9 mouse cellular contexts compared by ENCODE assay signal in genomic region chr11:116653709-116654221, GRCm38 (mm10). TPM values are rescaled to one million over a fixed set of nuclear protein-coding genes. Genes with fewer than 3 reads are reported as not detected.
DNase-seq lines count a peak whose midpoint lies in the region; ATAC-seq and TF ChIP-seq lines count a peak whose summit lies in the region.
"Had no signal": no experiment of that assay in that cellular context is flagged by ENCODE, and none has a peak within 500 bp of the region (broad histone marks: within the 10 kb centered on the region; RNA-seq: fewer than 3 reads in every experiment).

No protein-coding gene starts in this region.

- TF ChIP-seq POLR2A in spleen, adult 2 months (IDR thresholded peaks at IDR 0.05; ENCODE audit: low read depth, low read length) = no peak

- H3K4me2 ChIP-seq in midbrain, embryonic 14.5 days (ENCODE audit: low read length) = peak overlapping the region; percentile 94

- H3K9me3 ChIP-seq in midbrain, embryonic 14.5 days (ENCODE audit: control insufficient read depth, low read length) = no peaks in the 10 kb centered on the region

- no peaks in the 10 kb centered on the region for H3K36me3 ChIP-seq in spleen, adult 2 months (ENCODE audit: control insufficient read depth, insufficient read depth, low read length)
- 0 out of 2 replicates have a peak, but pooled peaks cover 5% of the 10 kb centered on the region for H3K36me3 ChIP-seq in midbrain, embryonic 14.5 days (ENCODE audit: control insufficient read depth, insufficient read depth, low read length)

- H3K4me3 ChIP-seq in spleen, adult 2 months (ENCODE audit: extremely low read depth, insufficient read depth, insufficient read length) = peak overlapping the region; percentile 36; the same call in 1 of the 2 replicates
- peak overlapping the region; percentile 57 for H3K4me3 ChIP-seq in midbrain, embryonic 14.5 days (replicated peaks; ENCODE audit: low read depth, low read length)

- H3K27ac ChIP-seq in spleen, adult 2 months (ENCODE audit: insufficient read depth, low read length) = no peak overlapping the region
- H3K27ac ChIP-seq in midbrain, embryonic 14.5 days (replicated peaks; ENCODE audit: low read depth, low read length) = peak overlapping the region; percentile 28; the same call in 1 of the 2 replicates

- peak overlapping the region; percentile 78 for H3K9ac ChIP-seq in midbrain, embryonic 14.5 days (replicated peaks; ENCODE audit: low read length)

- TF ChIP-seq CTCF in spleen, adult 2 months (IDR thresholded peaks at IDR 0.05; ENCODE audit: extremely low read depth, insufficient read depth, insufficient read length, insufficient replicate concordance) = no peak

- WGBS in spleen, adult 2 months = 2% methylated on average over 47 of the region's 47 CpGs
- under 1% methylated on average over 47 of the region's 47 CpGs for WGBS in midbrain, embryonic 14.5 days

- peaks cover 12% of the 10 kb centered on the region for H3K27me3 ChIP-seq in spleen, adult 2 months (ENCODE audit: control insufficient read depth, insufficient read depth, low read length)
- H3K27me3 ChIP-seq in midbrain, embryonic 14.5 days (ENCODE audit: control insufficient read depth, insufficient read depth, low read length) = peaks cover 19% of the 10 kb centered on the region; the same call in 1 of the 2 replicates

- H3K4me1 ChIP-seq in spleen, adult 2 months (ENCODE audit: control insufficient read depth, insufficient read depth, insufficient read length) = peaks cover 7% of the 10 kb centered on the region
- peaks cover 14% of the 10 kb centered on the region; the same call in 1 of the 2 replicates for H3K4me1 ChIP-seq in midbrain, embryonic 14.5 days (ENCODE audit: control insufficient read depth, insufficient read depth, low read length)

- no peak for DNase-seq in spleen, adult 2 months (ENCODE audit: low read depth in 1 of 2, low spot score in 2 of 2)
- DNase-seq in spleen, postnatal 4 days (ENCODE audit: low spot score in 2 of 2) = no peak
- DNase-seq in cerebellum, adult 8-10 months = peak; percentile 75
- DNase-seq in gastrocnemius, postnatal 25 days = peak; percentile 46
- DNase-seq in kidney, postnatal 4 days = peak; percentile 72 to 77
- peak; percentile 79 for DNase-seq in midbrain, embryonic 14.5 days
- no peak for DNase-seq in B cell, adult 2 months
- no peak for DNase-seq in spleen, adult 12 weeks (ENCODE audit: low spot score)

- no peak for ATAC-seq in midbrain, embryonic 14.5 days (ENCODE audit: low FRiP score, low TSS enrichment)

RNA-seq across cellular contexts. Expression of gene Cygb, which starts 0.3 kb away (rescaled TPM):
- polyA plus RNA-seq in spleen, adult 2 months (2012; rRNA removed) = 10.0 and 14.2 TPM in 2 replicates
- total RNA-seq in gastrocnemius, postnatal 25 days (2021) = 10 to 100 TPM in 1 of 2 experiments, 1 to 10 TPM in 1; 7.5 to 14.7 TPM
- 19.1 and 24.0 TPM in 2 replicates for polyA plus RNA-seq in midbrain, embryonic 14.5 days (2014; fragmentation: Nextera tagmentation; extraction: Ambion mirVana)

RNA-seq across cellular contexts. Expression of gene Prcd, which starts 0.4 kb away (rescaled TPM):
- polyA plus RNA-seq in spleen, adult 2 months (2012; rRNA removed) = 0.35 and 0.72 TPM in 2 replicates
- under 1 TPM in 1 of 2 experiments, not detected in 1; 0.35 TPM for total RNA-seq in gastrocnemius, postnatal 25 days (2021)
- 1.6 and 3.3 TPM in 2 replicates for polyA plus RNA-seq in midbrain, embryonic 14.5 days (2014; fragmentation: Nextera tagmentation; extraction: Ambion mirVana)
- total RNA-seq: neutrophil, adult 5-6 weeks had no signal

RNA-seq across cellular contexts. Expression of gene Rhbdf2, which starts 26.9 kb away (rescaled TPM):
- polyA plus RNA-seq in spleen, adult 2 months (2012; rRNA removed) = 84.5 and 91.2 TPM in 2 replicates
- total RNA-seq in gastrocnemius, postnatal 25 days (2021) = 1 to 10 TPM; 6.3 to 7.5 TPM
- polyA plus RNA-seq in midbrain, embryonic 14.5 days (2014; fragmentation: Nextera tagmentation; extraction: Ambion mirVana) = 0.61 and 0.63 TPM in 2 replicates

Comparison
In these comparisons a context has a peak if more than half of its experiments do, and no peak if none do; other contexts are left out.
1. DNase-seq: peak in cerebellum, adult 8-10 months (single experiment), gastrocnemius, postnatal 25 days (single experiment), kidney, postnatal 4 days (2 of 2) and midbrain, embryonic 14.5 days (single experiment); none in spleen, adult 2 months (0 of 2), spleen, postnatal 4 days (0 of 2), B cell, adult 2 months (0 of 2) and spleen, adult 12 weeks (single experiment).
2. RNA of gene Rhbdf2, which starts 26.9 kb away (polyA plus RNA-seq): 84.5 to 91.2 TPM in spleen, adult 2 months; 0.61 to 0.63 TPM in midbrain, embryonic 14.5 days; every median in the first group is over 10 times any median in the second.